Mouse (Mus musculus) heart, adult 2 months (tissue): ENCODE measurements around the gene Kcnh1.

Source experiments
- CTCF ChIP-seq: fragments of 200-600 bp; IDR thresholded peaks from 2 replicates; pipeline ENCODE4 v1.8.1; 2022; ENCODE audit warnings: antibody characterized with exemption, mild to moderate bottlenecking, moderate library complexity
- POLR2A ChIP-seq: fragments of 200-500 bp; IDR thresholded peaks from 2 replicates; pipeline ENCODE4 v1.6.1; 2011; ENCODE audit warnings: mild to moderate bottlenecking, low read depth, low read length, control low read depth; ENCODE audit not compliant: insufficient read depth

GRCm38 (mm10) chr1:192371943-192372614 is 181.5 kb downstream of the Kcnh1 start:
- TF ChIP-seq CTCF = no peak
- TF ChIP-seq POLR2A = no peak
